Mouse (Mus musculus) MEL (cell line): Measurements from ENCODE around the gene Gabbr2. TPM values are rescaled to one million over a fixed set of nuclear protein-coding genes. Genes with fewer than 3 reads are reported as not detected.

Experiments used
- DNase-seq: peaks from one replicate; pipeline ENCODE4 v3.0.0; 2011; ENCODE audit warnings: low read depth, low spot score
- H3K27ac ChIP-seq: 2 replicates; pipeline ENCODE4 v1.5.1; 2012; ENCODE audit warnings: low read depth, mild to moderate bottlenecking, control low read depth, low read length, moderate library complexity; ENCODE audit not compliant: control insufficient read depth
- H3K27me3 ChIP-seq, 2 experiments: fragments of 150-350 bp in 1 of 2; sonication (generic) in 1 of 2; 2 replicates each; pipeline ENCODE4 v1.6.1; 2012; ENCODE audit warnings: low read length in 2 of 2, mild to moderate bottlenecking in 2 of 2, improper control_type of control experiment in 1 of 2, moderate library complexity in 1 of 2; ENCODE audit not compliant: insufficient read depth in 2 of 2, control insufficient read depth in 1 of 2
- H3K36me3 ChIP-seq, 2 experiments: 2 replicates each; pipeline ENCODE4 v1.6.1; 2012 to 2014; ENCODE audit warnings: low read length in 2 of 2, improper control_type of control experiment in 1 of 2, inconsistent platforms in 1 of 2, mild to moderate bottlenecking in 1 of 2; ENCODE audit not compliant: insufficient read depth in 2 of 2, control insufficient read depth in 1 of 2
- H3K4me1 ChIP-seq, 2 experiments: fragments of 150-350 bp in 1 of 2; sonication (generic) in 1 of 2; 2 replicates each; pipeline ENCODE4 v1.6.1; 2012; ENCODE audit warnings: low read length in 2 of 2, improper control_type of control experiment in 1 of 2, mild to moderate bottlenecking in 1 of 2; ENCODE audit not compliant: insufficient read depth in 2 of 2, control insufficient read depth in 1 of 2
- H3K4me3 ChIP-seq, 2 experiments: fragments of 150-350 bp in 1 of 2; sonication (generic) in 1 of 2; 2 replicates each; pipeline ENCODE4 v1.5.1; 2012; ENCODE audit warnings: low read depth in 2 of 2, low read length in 2 of 2, mild to moderate bottlenecking in 2 of 2, moderate library complexity in 2 of 2, control low read depth in 1 of 2, improper control_type of control experiment in 1 of 2; ENCODE audit not compliant: control insufficient read depth in 1 of 2, insufficient read depth in 1 of 2
- H3K79me2 ChIP-seq: 2 replicates; pipeline ENCODE4 v1.6.1; 2012; ENCODE audit warnings: mild to moderate bottlenecking, low read length, moderate library complexity; ENCODE audit not compliant: control insufficient read depth, poor library complexity, insufficient read depth
- H3K9ac ChIP-seq: 2 replicates; pipeline ENCODE4 v1.6.1; 2012; ENCODE audit warnings: low read depth, mild to moderate bottlenecking, control low read depth, low read length, moderate library complexity; ENCODE audit not compliant: control insufficient read depth, poor library complexity, severe bottlenecking
- H3K9me3 ChIP-seq: fragments of 150-350 bp; sonication (generic); replicated peaks from 2 replicates; pipeline ENCODE4 v1.6.1; 2012; ENCODE audit warnings: mild to moderate bottlenecking, low read length, improper control_type of control experiment, moderate library complexity; ENCODE audit not compliant: insufficient read depth
- BHLHE40 ChIP-seq: IDR thresholded peaks from 2 replicates; pipeline ENCODE4 v1.6.1; 2012; ENCODE audit warnings: low read depth, mild to moderate bottlenecking, inconsistent platforms, low read length, improper control_type of control experiment, borderline replicate concordance
- CHD1 ChIP-seq: IDR thresholded peaks from 2 replicates; pipeline ENCODE4 v1.6.1; 2012; ENCODE audit warnings: low read depth, mild to moderate bottlenecking, inconsistent platforms, low read length, improper control_type of control experiment
- E2F4 ChIP-seq: IDR thresholded peaks from 2 replicates; pipeline ENCODE4 v1.6.1; 2011; ENCODE audit warnings: low read depth, low read length, improper control_type of control experiment, borderline replicate concordance
- ELF1 ChIP-seq: IDR thresholded peaks from 2 replicates; pipeline ENCODE4 v1.6.1; 2014; ENCODE audit warnings: low read depth, mild to moderate bottlenecking, inconsistent platforms, low read length, improper control_type of control experiment, moderate library complexity
- EP300 ChIP-seq, 2 experiments: IDR thresholded peaks; 2 replicates each; pipeline ENCODE4 v1.6.1; 2011; ENCODE audit warnings: improper control_type of control experiment in 2 of 2, low read length in 2 of 2, low read depth in 1 of 2, mild to moderate bottlenecking in 1 of 2
- ETS1 ChIP-seq: IDR thresholded peaks from 2 replicates; pipeline ENCODE4 v1.6.1; 2012; ENCODE audit warnings: low read depth, mild to moderate bottlenecking, inconsistent platforms, low read length, improper control_type of control experiment, moderate library complexity
- JUND ChIP-seq: IDR thresholded peaks from 2 replicates; pipeline ENCODE4 v1.6.1; 2011; ENCODE audit warnings: low read depth, mild to moderate bottlenecking, improper control_type of control experiment, low read length
- KAT2A ChIP-seq: conservative IDR thresholded peaks from 2 replicates; pipeline ENCODE4 v1.6.1; 2012; ENCODE audit warnings: low read depth, low read length, improper control_type of control experiment, inconsistent platforms
- MAFK ChIP-seq: IDR thresholded peaks from 2 replicates; pipeline ENCODE4 v1.6.1; 2011; ENCODE audit warnings: low read depth, mild to moderate bottlenecking, low read length, improper control_type of control experiment, borderline replicate concordance
- MXI1 ChIP-seq: IDR thresholded peaks from 2 replicates; pipeline ENCODE4 v1.6.1; 2011; ENCODE audit warnings: mild to moderate bottlenecking, low read depth, low read length, improper control_type of control experiment
- MYB ChIP-seq: IDR thresholded peaks from 2 replicates; pipeline ENCODE4 v1.6.1; 2011; ENCODE audit warnings: mild to moderate bottlenecking, low read depth, low read length, improper control_type of control experiment
- MYC ChIP-seq: IDR thresholded peaks from 2 replicates; pipeline ENCODE4 v1.6.1; 2011; ENCODE audit warnings: low read depth, mild to moderate bottlenecking, low read length, improper control_type of control experiment, moderate library complexity
- POLR2AphosphoS5 ChIP-seq: IDR thresholded peaks from 2 replicates; pipeline ENCODE4 v1.6.1; 2012; ENCODE audit warnings: low read depth, borderline replicate concordance, mild to moderate bottlenecking, inconsistent platforms, low read length, moderate library complexity, mixed read lengths
- RAD21 ChIP-seq: IDR thresholded peaks from 2 replicates; pipeline ENCODE4 v1.6.1; 2011; ENCODE audit warnings: mild to moderate bottlenecking, low read depth, low read length, improper control_type of control experiment
- RCOR1 ChIP-seq: IDR thresholded peaks from 2 replicates; pipeline ENCODE4 v1.6.1; 2012; ENCODE audit warnings: low read depth, mild to moderate bottlenecking, inconsistent platforms, low read length, improper control_type of control experiment
- SIN3A ChIP-seq: IDR thresholded peaks from 2 replicates; pipeline ENCODE4 v1.6.1; 2012; ENCODE audit warnings: low read length, improper control_type of control experiment, inconsistent platforms
- SMC3 ChIP-seq: IDR thresholded peaks from 2 replicates; pipeline ENCODE4 v1.6.1; 2011; ENCODE audit warnings: low read depth, low read length, improper control_type of control experiment
- TAL1 ChIP-seq: IDR thresholded peaks from 2 replicates; pipeline ENCODE4 v1.6.1; 2012; ENCODE audit warnings: mild to moderate bottlenecking, inconsistent platforms, low read length, moderate library complexity, mixed read lengths
- TBP ChIP-seq: IDR thresholded peaks from 2 replicates; pipeline ENCODE4 v1.8.0; 2011; ENCODE audit warnings: low read depth, low read length, improper control_type of control experiment
- TCF12 ChIP-seq: IDR thresholded peaks from 2 replicates; pipeline ENCODE4 v1.6.1; 2014; ENCODE audit warnings: low read depth, mild to moderate bottlenecking, inconsistent platforms, low read length, improper control_type of control experiment, moderate library complexity
- UBTF ChIP-seq: IDR thresholded peaks from 2 replicates; pipeline ENCODE4 v1.6.1; 2012; ENCODE audit warnings: low read depth, mild to moderate bottlenecking, inconsistent platforms, low read length, improper control_type of control experiment, moderate library complexity, borderline replicate concordance; ENCODE audit not compliant: insufficient read depth
- ZC3H11A ChIP-seq: IDR thresholded peaks from 2 replicates; pipeline ENCODE4 v1.6.1; 2012; ENCODE audit warnings: low read depth, mild to moderate bottlenecking, inconsistent platforms, low read length, improper control_type of control experiment
- ZKSCAN1 ChIP-seq: IDR thresholded peaks from 2 replicates; pipeline ENCODE4 v1.6.1; 2012; ENCODE audit warnings: low read depth, mild to moderate bottlenecking, inconsistent platforms, low read length, improper control_type of control experiment, moderate library complexity
- ZMIZ1 ChIP-seq: IDR thresholded peaks from 2 replicates; pipeline ENCODE4 v1.6.1; 2012; ENCODE audit warnings: low read depth, mild to moderate bottlenecking, inconsistent platforms, low read length, improper control_type of control experiment, moderate library complexity
- polyA plus RNA-seq, 2 experiments: library from polyadenylated mRNA; stranded (reverse) in 1 of 2; unstranded in 1 of 2; fragments of >175 nt in 1 of 2; fragments of >200 nt in 1 of 2; gene quantifications; 2 replicates each; pipeline versions ENCODE4 v1.2.1 to v1.2.4; 2012; ENCODE audit warnings: low replicate concordance in 2 of 2, low read depth in 1 of 2; ENCODE audit not compliant: insufficient read length in 2 of 2, insufficient read depth in 1 of 2, missing spikeins in 1 of 2
- total RNA-seq: library from RNA; depleted of rRNA; stranded (reverse); fragments of 300-350 nt; gene quantifications from 2 replicates; pipeline ENCODE4 v1.2.3, GENCODE M21; 2012

Gabbr2 gene
- total and polyA plus RNA-seq, 3 experiments, result not detected

- no peaks in the 10 kb centered on the region for H3K36me3 ChIP-seq
- no peak overlapping the region for H3K4me3 ChIP-seq
- no peak overlapping the region for H3K9ac ChIP-seq
- H3K4me1 ChIP-seq, result no peaks in the 10 kb centered on the region
- TF ChIP-seq ETS1 (no peak), MYB (no peak), TCF12 (no peak), KAT2A (no peak), MAFK (no peak), MYC (no peak), ZMIZ1 (no peak)
- DNase-seq, result no peak
- H3K27ac ChIP-seq, result no peak overlapping the region
- H3K79me2 ChIP-seq, result no peaks in the 10 kb centered on the region
- H3K27me3 ChIP-seq, result peaks cover 0 to 8% of the 10 kb centered on the region in 2 experiments; a peak in 2 of 4 replicates
- H3K9me3 ChIP-seq, result no peaks in the 10 kb centered on the region
Observed at GRCm38 (mm10) chr4:46766326-46766725, 225.3 kb downstream of the Gabbr2 start.

- no peak overlapping the region for H3K4me3 ChIP-seq
- no peaks in the 10 kb centered on the region for H3K4me1 ChIP-seq
- H3K9ac ChIP-seq, result no peak overlapping the region
Observed at GRCm38 (mm10) chr4:46759838-46760237, 231.8 kb downstream of the Gabbr2 start.

GRCm38 (mm10) chr4:46758340-46759041 is 233.2 kb downstream of the Gabbr2 start:
- Histone ChIP-seq H3K79me2 (no peaks in the 10 kb centered on the region), H3K36me3 (no peaks in the 10 kb centered on the region), H3K4me3 (no peak overlapping the region), H3K27me3 (peaks cover 0 to 2% of the 10 kb centered on the region in 2 experiments; a peak in 2 of 4 replicates), H3K27ac (no peak overlapping the region), H3K9me3 (no peaks in the 10 kb centered on the region), H3K4me1 (no peaks in the 10 kb centered on the region), H3K9ac (no peak overlapping the region)
- DNase-seq, result no peak
- TF ChIP-seq MYC (no peak), RAD21 (peak; percentile 2), E2F4 (no peak), BHLHE40 (no peak), ZMIZ1 (no peak), ZKSCAN1 (no peak), MXI1 (no peak), SMC3 (peak; percentile 7; the same call in 1 of the 2 replicates), ETS1 (no peak), CHD1 (no peak), EP300 (IDR thresholded peaks at IDR 0.05; ENCODE audit: low read depth in 1 of 2, low read length in 2 of 2) (no peak)

More at GRCm38 (mm10) chr4:46759838-46760237, 231.8 kb downstream of the Gabbr2 start:
- Histone ChIP-seq H3K79me2 (no peaks in the 10 kb centered on the region), H3K9me3 (no peaks in the 10 kb centered on the region), H3K27me3 (peaks cover 0 to 2% of the 10 kb centered on the region in 2 experiments; a peak in 2 of 4 replicates), H3K27ac (no peak overlapping the region), H3K36me3 (no peaks in the 10 kb centered on the region)
- DNase-seq, result no peak
- TF ChIP-seq JUND (no peak), MAFK (no peak), SMC3 (no peak), RCOR1 (no peak), RAD21 (no peak), TCF12 (no peak), UBTF (no peak), POLR2AphosphoS5 (no peak), TBP (no peak), TAL1 (no peak), SIN3A (no peak), ZC3H11A (no peak), ELF1 (no peak), MYC (no peak)
